Mouse (Mus musculus) C2C12 (cell line): Measurements from ENCODE around the gene Arid1a. TPM values are rescaled to one million over a fixed set of nuclear protein-coding genes. Genes with fewer than 3 reads are reported as not detected.

Experiments
- H3K27me3 ChIP-seq: one replicate; pipeline ENCODE4 v1.6.1; 2011; ENCODE audit not compliant: control insufficient read depth, insufficient read depth, insufficient read length
- H3K36me3 ChIP-seq: one replicate; pipeline ENCODE4 v1.6.1; 2011; ENCODE audit not compliant: control insufficient read depth, insufficient read depth
- H3K4me3 ChIP-seq: one replicate; pipeline ENCODE4 v1.5.1; 2011; ENCODE audit warnings: mild to moderate bottlenecking, control low read depth; ENCODE audit not compliant: poor library complexity, insufficient read depth, severe bottlenecking
- H3K79me2 ChIP-seq: one replicate; pipeline ENCODE4 v1.6.1; 2011; ENCODE audit not compliant: control insufficient read depth, insufficient read depth
- H3K79me3 ChIP-seq: one replicate; pipeline ENCODE4 v1.6.1; 2011; ENCODE audit warnings: low read depth, control low read depth
- H3ac ChIP-seq: one replicate; pipeline ENCODE3; 2011; ENCODE audit warnings: low read depth; ENCODE audit not compliant: control insufficient read depth, insufficient read length
- CEBPB ChIP-seq: IDR thresholded peaks from one replicate; pipeline ENCODE4 v1.6.1; 2011; ENCODE audit warnings: low read depth, mild to moderate bottlenecking, control low read depth, moderate library complexity
- CTCF ChIP-seq: IDR thresholded peaks from one replicate; pipeline ENCODE4 v1.5.1; 2011; ENCODE audit not compliant: control insufficient read depth, insufficient read depth, insufficient read length
- FOSL1 ChIP-seq: IDR thresholded peaks from one replicate; pipeline ENCODE4 v1.8.0; 2011; ENCODE audit warnings: mild to moderate bottlenecking, low read length; ENCODE audit not compliant: poor library complexity, insufficient read depth, severe bottlenecking
- MAX ChIP-seq: IDR thresholded peaks from one replicate; pipeline ENCODE4 v1.6.1; 2011; ENCODE audit warnings: mild to moderate bottlenecking, control low read depth
- MYOD1 ChIP-seq: IDR thresholded peaks from one replicate; pipeline ENCODE4 v1.6.1; 2011; ENCODE audit warnings: low read depth; ENCODE audit not compliant: control insufficient read depth, insufficient read length
- MYOG ChIP-seq: IDR thresholded peaks from one replicate; pipeline ENCODE4 v1.6.1; 2011; ENCODE audit not compliant: control insufficient read depth, insufficient read length; ENCODE audit errors: extremely low read depth
- USF1 ChIP-seq: IDR thresholded peaks from one replicate; pipeline ENCODE4 v1.6.1; 2011; ENCODE audit warnings: low read depth, mild to moderate bottlenecking, control low read depth, moderate library complexity
- polyA plus RNA-seq: library from polyadenylated mRNA; unstranded; fragments of >200 nt; fragmentation: generic; extraction: Trizol; gene quantifications from one replicate; pipeline ENCODE4 v1.2.1, GENCODE M21; 2012; ENCODE audit warnings: missing spikeins

The Arid1a gene
- polyA plus RNA-seq, 1 experiment = 24.7 TPM

DNA sequence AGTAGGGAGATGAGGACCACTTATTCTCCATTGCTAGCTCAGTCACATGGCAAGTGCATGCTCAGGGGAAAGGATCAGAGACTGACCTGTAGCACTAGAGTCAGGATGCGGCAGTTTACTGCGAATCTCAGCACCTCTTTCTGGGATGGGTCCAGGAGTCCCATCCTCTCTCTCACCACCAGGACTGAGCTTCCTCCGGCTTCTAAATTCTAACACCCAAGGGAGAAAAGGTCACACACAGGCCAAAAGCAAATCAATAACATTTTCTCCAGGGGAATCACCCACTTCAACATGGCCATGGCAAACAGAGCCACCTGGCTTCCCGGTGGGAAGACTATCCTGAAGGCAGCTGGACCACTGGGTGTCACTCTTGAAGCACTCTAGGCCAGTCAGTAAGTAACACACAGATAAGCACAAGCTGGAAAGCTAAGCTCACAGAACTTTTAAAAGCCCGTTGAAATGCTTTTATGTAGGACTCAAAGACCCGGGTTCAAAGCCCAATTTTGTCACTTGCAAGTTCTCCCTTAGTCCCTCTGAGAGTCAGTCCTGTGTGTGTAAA is 86.8 kb downstream of the Arid1a start:
- no peaks in the 10 kb centered on the region for H3K79me2 ChIP-seq
- TF ChIP-seq MYOG = no peak
- no peak for TF ChIP-seq USF1
- no peak for TF ChIP-seq MYOD1
- TF ChIP-seq MAX = no peak
- TF ChIP-seq FOSL1 = no peak
- no peak for TF ChIP-seq CEBPB
- no peak for TF ChIP-seq CTCF
- H3K4me3 ChIP-seq = no peak overlapping the region
- H3K79me3 ChIP-seq = no peaks in the 10 kb centered on the region
- H3K36me3 ChIP-seq = no peaks in the 10 kb centered on the region
- no peaks in the 10 kb centered on the region for H3K27me3 ChIP-seq
- no peak overlapping the region for H3ac ChIP-seq

DNA sequence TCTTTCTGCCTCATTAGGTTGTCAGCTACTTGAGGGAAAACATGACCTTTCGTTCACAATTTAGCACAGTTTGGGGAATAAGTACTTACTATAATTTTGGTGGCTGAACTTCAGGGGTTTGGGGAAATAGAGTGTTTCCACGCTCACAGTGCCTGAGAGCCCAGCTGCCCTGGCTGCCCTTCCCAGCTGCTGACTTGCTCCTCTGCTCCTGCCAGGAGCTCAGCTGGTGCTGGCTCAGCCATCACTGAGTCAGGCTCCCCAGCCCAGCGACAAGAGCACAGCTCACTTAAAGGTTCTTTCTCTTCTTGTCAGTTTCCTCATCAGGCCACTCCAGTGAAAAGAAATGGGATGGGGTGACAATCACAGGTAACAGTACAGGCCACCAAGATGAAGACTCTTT is 88.0 kb downstream of the Arid1a start:
- Histone ChIP-seq H3K4me3 (no peak overlapping the region), H3ac (no peak overlapping the region), H3K27me3 (no peaks in the 10 kb centered on the region), H3K79me2 (no peaks in the 10 kb centered on the region), H3K79me3 (no peaks in the 10 kb centered on the region), H3K36me3 (no peaks in the 10 kb centered on the region)
- TF ChIP-seq MAX (no peak), CTCF (no peak), USF1 (no peak), FOSL1 (no peak), MYOD1 (no peak), CEBPB (no peak), MYOG (no peak)

DNA sequence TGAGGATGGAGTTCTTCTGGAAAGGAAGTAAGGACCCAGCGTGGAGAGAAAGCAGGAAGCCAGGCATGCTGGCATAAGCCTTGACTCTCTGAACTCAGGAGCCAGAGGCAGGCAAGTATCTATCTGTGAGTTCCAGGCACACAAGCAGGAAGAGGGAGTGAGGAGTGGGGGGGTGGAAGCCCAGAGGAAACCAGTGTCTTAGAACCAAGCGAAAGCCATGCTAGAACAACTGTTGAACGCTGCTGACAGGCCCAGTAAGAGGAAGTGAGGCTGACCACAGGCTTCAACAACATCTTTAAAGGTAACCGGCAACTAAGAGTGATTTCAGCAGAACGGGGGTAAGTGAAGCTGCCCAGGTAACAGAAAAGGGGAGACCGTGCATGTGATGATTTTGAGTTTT is 90.4 kb downstream of the Arid1a start:
- Histone ChIP-seq H3K27me3 (no peaks in the 10 kb centered on the region), H3K79me2 (no peaks in the 10 kb centered on the region), H3K4me3 (no peak overlapping the region), H3K36me3 (no peaks in the 10 kb centered on the region), H3ac (no peak overlapping the region), H3K79me3 (no peaks in the 10 kb centered on the region)
- no peak for TF ChIP-seq MYOD1
- no peak for TF ChIP-seq MYOG
- no peak for TF ChIP-seq MAX

DNA sequence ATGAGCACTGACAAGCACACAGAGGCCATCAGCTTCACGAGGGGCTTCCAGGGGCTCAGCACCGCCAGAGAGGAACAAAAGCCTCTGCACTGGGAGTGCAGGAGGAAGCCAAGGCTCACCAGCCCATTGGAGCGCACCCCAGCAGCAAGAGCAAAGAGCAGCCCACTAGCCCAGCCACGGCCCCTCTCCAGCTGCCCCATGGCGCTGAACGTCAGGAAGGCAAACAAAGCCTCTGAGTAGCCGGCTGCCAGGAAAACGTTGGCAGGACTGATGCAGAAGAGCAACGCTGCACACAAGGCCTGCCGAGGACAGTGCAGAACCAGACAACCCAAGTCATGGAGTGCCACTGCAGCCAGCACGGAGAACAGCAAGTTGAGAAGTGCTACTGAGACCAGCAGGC is 91.5 kb downstream of the Arid1a start:
- Histone ChIP-seq H3K79me3 (no peaks in the 10 kb centered on the region), H3K36me3 (no peaks in the 10 kb centered on the region), H3K79me2 (no peaks in the 10 kb centered on the region), H3ac (no peak overlapping the region), H3K27me3 (no peaks in the 10 kb centered on the region), H3K4me3 (no peak overlapping the region)
- TF ChIP-seq CTCF (no peak), CEBPB (no peak), MYOD1 (no peak), FOSL1 (no peak), USF1 (no peak), MAX (no peak), MYOG (no peak)

DNA sequence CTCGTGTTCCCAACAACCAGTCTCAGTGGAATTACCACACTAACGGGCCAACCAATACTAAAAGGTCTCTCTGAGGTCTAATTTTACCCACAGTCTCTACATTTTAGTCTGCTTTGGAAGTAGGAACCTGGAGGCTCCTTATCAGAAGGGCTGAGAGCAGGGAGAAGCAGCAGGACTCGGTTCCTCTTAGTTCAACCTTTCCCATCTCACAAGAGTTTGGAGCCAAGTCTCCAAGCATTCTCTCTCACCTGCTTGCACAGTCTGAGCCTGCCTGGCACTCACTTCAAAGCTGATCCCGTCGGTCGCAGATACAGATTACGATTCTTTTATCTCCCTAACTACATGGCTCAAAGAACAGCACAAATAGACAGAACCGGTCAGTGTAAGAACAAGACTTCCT is 93.6 kb downstream of the Arid1a start:
- H3K36me3 ChIP-seq = no peaks in the 10 kb centered on the region
- no peaks in the 10 kb centered on the region for H3K79me3 ChIP-seq
- TF ChIP-seq CEBPB (no peak), CTCF (no peak), USF1 (no peak), MAX (no peak), MYOD1 (no peak), MYOG (no peak), FOSL1 (no peak)
- peaks cover 9% of the 10 kb centered on the region for H3K79me2 ChIP-seq
- no peaks in the 10 kb centered on the region for H3K27me3 ChIP-seq
- no peak overlapping the region for H3K4me3 ChIP-seq
- no peak overlapping the region for H3ac ChIP-seq

DNA sequence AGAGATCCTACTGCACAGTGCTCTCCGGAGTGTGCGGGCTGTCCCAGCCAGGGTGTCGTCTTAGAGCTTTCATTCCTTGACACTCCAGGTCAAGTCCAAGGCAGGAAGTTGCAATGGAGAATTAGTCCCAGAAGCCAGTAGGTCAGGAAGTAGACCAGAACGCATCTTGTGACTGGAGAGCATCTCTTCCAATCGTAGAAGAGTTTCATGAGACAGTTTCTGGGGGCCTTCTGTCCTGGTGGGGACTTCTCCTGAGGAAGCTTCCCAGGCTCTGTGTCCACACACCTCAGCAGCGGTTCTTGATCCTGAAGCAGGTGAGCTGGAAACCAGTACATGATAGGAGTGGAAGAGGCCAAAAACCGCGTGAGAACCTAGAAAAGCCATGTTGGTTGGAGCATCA is 94.1 kb downstream of the Arid1a start:
- H3K4me3 ChIP-seq = no peak overlapping the region
- no peak overlapping the region for H3ac ChIP-seq
- H3K36me3 ChIP-seq = no peaks in the 10 kb centered on the region
- H3K79me3 ChIP-seq = no peaks in the 10 kb centered on the region
- no peaks in the 10 kb centered on the region for H3K27me3 ChIP-seq
- H3K79me2 ChIP-seq = peaks cover 9% of the 10 kb centered on the region
- TF ChIP-seq MYOG (no peak), CTCF (no peak), FOSL1 (no peak), CEBPB (no peak), USF1 (no peak), MAX (no peak), MYOD1 (no peak)
